Mouse (Mus musculus): ENCODE measurements around the gene Ctdsp2. TPM values are rescaled to one million over a fixed set of nuclear protein-coding genes. Genes with fewer than 3 reads are reported as not detected.

The Ctdsp2 gene
- polyA plus RNA-seq, 1 experiment from 2014 or later: 70.5 TPM

GRCm38 (mm10) chr10:127037641-127038040 lies 59.1 kb downstream of the Ctdsp2 start:
- 77% methylated on average over 12 of the region's 12 CpGs for WGBS
- ATAC-seq (ENCODE audit: low FRiP score, low TSS enrichment): no peak
- H3K36me3 ChIP-seq (ENCODE audit: insufficient read depth, low read length): no peaks in the 10 kb centered on the region

GRCm38 (mm10) chr10:127040569-127041214 lies 62.2 kb downstream of the Ctdsp2 start:
- Histone ChIP-seq H3K4me3 (ENCODE audit: low read length) (peak overlapping the region; percentile 79), H3K27ac (ENCODE audit: low read length) (no peak overlapping the region), H3K9me3 (ENCODE audit: low read length) (no peaks in the 10 kb centered on the region), H3K9ac (replicated peaks; ENCODE audit: low read length) (peak overlapping the region; percentile 73), H3K36me3 (ENCODE audit: insufficient read depth, low read length) (peaks cover 7% of the 10 kb centered on the region), H3K4me1 (ENCODE audit: insufficient read depth, low read length) (peaks cover 11% of the 10 kb centered on the region), H3K27me3 (ENCODE audit: insufficient read depth, low read length) (no peaks in the 10 kb centered on the region; the same call in 1 of the 2 replicates), H3K4me2 (replicated peaks; ENCODE audit: low read depth, low read length) (peak overlapping the region; percentile 99)
- WGBS: 3% methylated on average over 20 of the region's 20 CpGs
- ATAC-seq (ENCODE audit: low FRiP score, low TSS enrichment): no peak; the same call in 1 of the 2 replicates

More at GRCm38 (mm10) chr10:127037641-127038040, 59.1 kb downstream of the Ctdsp2 start:
- H3K4me2 ChIP-seq (replicated peaks; ENCODE audit: low read depth, low read length): no peak overlapping the region
- H3K9ac ChIP-seq (replicated peaks; ENCODE audit: low read length): no peak overlapping the region
- no peak overlapping the region for H3K27ac ChIP-seq (ENCODE audit: low read length)
- peaks cover 5% of the 10 kb centered on the region for H3K4me1 ChIP-seq (ENCODE audit: insufficient read depth, low read length)
- H3K9me3 ChIP-seq (ENCODE audit: low read length): no peaks in the 10 kb centered on the region
- H3K4me3 ChIP-seq (ENCODE audit: low read length): no peak overlapping the region
- H3K27me3 ChIP-seq (ENCODE audit: insufficient read depth, low read length): no peaks in the 10 kb centered on the region; the same call in 1 of the 2 replicates

- Histone ChIP-seq H3K36me3 (ENCODE audit: insufficient read depth, low read length) (peaks cover 8% of the 10 kb centered on the region), H3K9me3 (ENCODE audit: low read length) (no peaks in the 10 kb centered on the region), H3K9ac (replicated peaks; ENCODE audit: low read length) (peak within 1 kb of the TSS; percentile 73), H3K27me3 (ENCODE audit: insufficient read depth, low read length) (no peaks in the 10 kb centered on the region; the same call in 1 of the 2 replicates), H3K4me2 (replicated peaks; ENCODE audit: low read depth, low read length) (peak within 1 kb of the TSS; percentile 99), H3K4me3 (ENCODE audit: low read length) (peak within 1 kb of the TSS; percentile 79), H3K4me1 (ENCODE audit: insufficient read depth, low read length) (peaks cover 11% of the 10 kb centered on the region), H3K27ac (ENCODE audit: low read length) (peak within 1 kb of the TSS; percentile 59)
- under 1% methylated on average over 28 of the region's 28 CpGs for WGBS
- ATAC-seq (ENCODE audit: low FRiP score, low TSS enrichment): peak; percentile 50
Measured at GRCm38 (mm10) chr10:127041274-127041766, 62.8 kb downstream of the Ctdsp2 start, which contains the start of the genes Mettl1 and Eef1akmt3. Gene Mettl1 (plus strand): TSS chr10:127041414. Gene Eef1akmt3 (minus strand): TSS chr10:127041513.

GRCm38 (mm10) chr10:127041774-127042338 lies 63.3 kb downstream of the Ctdsp2 start:
- Histone ChIP-seq H3K9me3 (ENCODE audit: low read length) (no peaks in the 10 kb centered on the region), H3K4me3 (ENCODE audit: low read length) (peak overlapping the region; percentile 79), H3K27ac (ENCODE audit: low read length) (peak overlapping the region; percentile 59), H3K27me3 (ENCODE audit: insufficient read depth, low read length) (no peaks in the 10 kb centered on the region; the same call in 1 of the 2 replicates), H3K4me1 (ENCODE audit: insufficient read depth, low read length) (peaks cover 11% of the 10 kb centered on the region), H3K36me3 (ENCODE audit: insufficient read depth, low read length) (peaks cover 12% of the 10 kb centered on the region), H3K9ac (replicated peaks; ENCODE audit: low read length) (peak overlapping the region; percentile 73), H3K4me2 (replicated peaks; ENCODE audit: low read depth, low read length) (peak overlapping the region; percentile 99)
- peak; percentile 83 for ATAC-seq (ENCODE audit: low FRiP score, low TSS enrichment)
- WGBS: 0% methylated on average over 44 of the region's 44 CpGs

- peaks cover 5% of the 10 kb centered on the region for H3K27me3 ChIP-seq (ENCODE audit: insufficient read depth, low read length)
- H3K9me3 ChIP-seq (ENCODE audit: low read length): no peaks in the 10 kb centered on the region
- no peak for ATAC-seq (ENCODE audit: low FRiP score, low TSS enrichment)
- H3K36me3 ChIP-seq (ENCODE audit: insufficient read depth, low read length): peaks cover 12% of the 10 kb centered on the region
- WGBS: 18% methylated on average over 5 of the region's 5 CpGs
- H3K4me1 ChIP-seq (ENCODE audit: insufficient read depth, low read length): peaks cover 11% of the 10 kb centered on the region
- H3K4me2 ChIP-seq (replicated peaks; ENCODE audit: low read depth, low read length): peak overlapping the region; percentile 99
- H3K27ac ChIP-seq (ENCODE audit: low read length): peak overlapping the region; percentile 56
- peak overlapping the region; percentile 79 for H3K4me3 ChIP-seq (ENCODE audit: low read length)
- H3K9ac ChIP-seq (replicated peaks; ENCODE audit: low read length): peak overlapping the region; percentile 73
Measured at GRCm38 (mm10) chr10:127042468-127043115, 64.1 kb downstream of the Ctdsp2 start.

GRCm38 (mm10) chr10:127043187-127043586 lies 64.7 kb downstream of the Ctdsp2 start:
- Histone ChIP-seq H3K27ac (ENCODE audit: low read length) (peak overlapping the region; percentile 56), H3K27me3 (ENCODE audit: insufficient read depth, low read length) (peaks cover 11% of the 10 kb centered on the region), H3K4me1 (ENCODE audit: insufficient read depth, low read length) (peaks cover 11% of the 10 kb centered on the region), H3K9ac (replicated peaks; ENCODE audit: low read length) (no peak overlapping the region), H3K4me2 (replicated peaks; ENCODE audit: low read depth, low read length) (no peak overlapping the region), H3K9me3 (ENCODE audit: low read length) (no peaks in the 10 kb centered on the region), H3K4me3 (ENCODE audit: low read length) (no peak overlapping the region), H3K36me3 (ENCODE audit: insufficient read depth, low read length) (peaks cover 12% of the 10 kb centered on the region)
- peak; percentile 66 for ATAC-seq (ENCODE audit: low FRiP score, low TSS enrichment)
- 52% methylated on average over 6 of the region's 6 CpGs for WGBS

- H3K9me3 ChIP-seq (ENCODE audit: low read length): no peaks in the 10 kb centered on the region
- H3K27me3 ChIP-seq (ENCODE audit: insufficient read depth, low read length): peaks cover 47% of the 10 kb centered on the region
- no peak within 1 kb of the TSS for H3K27ac ChIP-seq (ENCODE audit: low read length)
- H3K36me3 ChIP-seq (ENCODE audit: insufficient read depth, low read length): peaks cover 12% of the 10 kb centered on the region
- WGBS: 32% methylated on average over 5 of the region's 5 CpGs
- H3K9ac ChIP-seq (replicated peaks; ENCODE audit: low read length): peak within 1 kb of the TSS; percentile 43
- peak within 1 kb of the TSS; percentile 41 for H3K4me2 ChIP-seq (replicated peaks; ENCODE audit: low read depth, low read length)
- peaks cover 16% of the 10 kb centered on the region for H3K4me1 ChIP-seq (ENCODE audit: insufficient read depth, low read length)
- H3K4me3 ChIP-seq (ENCODE audit: low read length): peak within 1 kb of the TSS; percentile 24
- no peak for ATAC-seq (ENCODE audit: low FRiP score, low TSS enrichment)
Measured at GRCm38 (mm10) chr10:127047954-127048353, 69.4 kb downstream of the Ctdsp2 start, which contains the start of gene Cyp27b1. Gene Cyp27b1 (plus strand): TSS chr10:127048250.

GRCm38 (mm10) chr10:127048608-127049394 lies 70.3 kb downstream of the Ctdsp2 start:
- peaks cover 47% of the 10 kb centered on the region for H3K27me3 ChIP-seq (ENCODE audit: insufficient read depth, low read length)

More at GRCm38 (mm10) chr10:127048608-127049394, 70.3 kb downstream of the Ctdsp2 start:
- H3K9me3 ChIP-seq (ENCODE audit: low read length): no peaks in the 10 kb centered on the region
- peak overlapping the region; percentile 24 for H3K4me3 ChIP-seq (ENCODE audit: low read length)
- H3K27ac ChIP-seq (ENCODE audit: low read length): no peak overlapping the region
- 3% methylated on average over 35 of the region's 35 CpGs for WGBS
- H3K9ac ChIP-seq (replicated peaks; ENCODE audit: low read length): peak overlapping the region; percentile 43
- peaks cover 12% of the 10 kb centered on the region for H3K36me3 ChIP-seq (ENCODE audit: insufficient read depth, low read length)
- H3K4me1 ChIP-seq (ENCODE audit: insufficient read depth, low read length): peaks cover 14% of the 10 kb centered on the region
- ATAC-seq (ENCODE audit: low FRiP score, low TSS enrichment): no peak
- peak overlapping the region; percentile 41 for H3K4me2 ChIP-seq (replicated peaks; ENCODE audit: low read depth, low read length)
